Mouse (Mus musculus): ENCODE results near the gene Mfng. TPM values are rescaled to one million over a fixed set of nuclear protein-coding genes. Genes with fewer than 3 reads are reported as not detected.

Gene Mfng
- polyA plus RNA-seq (2017; shearing (Covaris generic)) = 120 TPM

GRCm38 (mm10) chr15:78773290-78773729 lies at the start of gene Mfng:
Mfng (minus strand) TSS chr15:78773475.

GRCm38 (mm10) chr15:78802776-78803391 lies 29.6 kb upstream of the Mfng start, which contains the start of gene Card10:
Card10 (minus strand) TSS chr15:78803042.

GRCm38 (mm10) chr15:78718290-78719250 lies 54.7 kb downstream of the Mfng start, which contains the start of gene Elfn2:
Elfn2 (minus strand) TSS chr15:78718771.

Other genes starting within 250 kb of the Mfng start
- 0.85 TPM for gene C1qtnf6, start 242.1 kb downstream of the Mfng start, polyA plus RNA-seq (2017; shearing (Covaris generic))
- not detected for gene Sstr3, start 228.8 kb downstream of the Mfng start, polyA plus RNA-seq (2017; shearing (Covaris generic))
- gene Rac2, start 200.7 kb downstream of the Mfng start, polyA plus RNA-seq (2017; shearing (Covaris generic)) = 1,705 TPM
- 224 TPM for gene Cyth4, start 176.4 kb downstream of the Mfng start, polyA plus RNA-seq (2017; shearing (Covaris generic))
- 0.12 TPM for gene Elfn2, start 54.7 kb downstream of the Mfng start, polyA plus RNA-seq (2017; shearing (Covaris generic))
- gene Card10, start 29.6 kb upstream of the Mfng start, polyA plus RNA-seq (2017; shearing (Covaris generic)) = 1.1 TPM
- 0.44 TPM for gene Cdc42ep1, start 69.1 kb upstream of the Mfng start, polyA plus RNA-seq (2017; shearing (Covaris generic))
- gene Lgals2, start 82.1 kb upstream of the Mfng start, polyA plus RNA-seq (2017; shearing (Covaris generic)) = not detected
- gene Gga1, start 103.7 kb upstream of the Mfng start, polyA plus RNA-seq (2017; shearing (Covaris generic)) = 68.8 TPM
- 1.9 TPM for gene Gm49510, start 126.2 kb upstream of the Mfng start, polyA plus RNA-seq (2017; shearing (Covaris generic))
- gene Sh3bp1, start 126.3 kb upstream of the Mfng start, polyA plus RNA-seq (2017; shearing (Covaris generic)) = 128 TPM
- 11.9 TPM for gene Pdxp, start 140.4 kb upstream of the Mfng start, polyA plus RNA-seq (2017; shearing (Covaris generic))
- gene Lgals1, start 153.2 kb upstream of the Mfng start, polyA plus RNA-seq (2017; shearing (Covaris generic)) = 398 TPM
- gene Nol12, start 161.5 kb upstream of the Mfng start, polyA plus RNA-seq (2017; shearing (Covaris generic)) = 25.1 TPM
- gene Triobp, start 174.2 kb upstream of the Mfng start, polyA plus RNA-seq (2017; shearing (Covaris generic)) = 51.9 TPM